Mouse (Mus musculus) lung, postnatal 0 days (tissue): ENCODE measurements around the gene Gm38100.

ENCODE experiments used
- CTCF ChIP-seq: IDR thresholded peaks from 2 replicates; pipeline ENCODE4 v1.5.1; 2016; ENCODE audit warnings: antibody characterized with exemption, mild to moderate bottlenecking
- EP300 ChIP-seq: IDR thresholded peaks from 2 replicates; pipeline ENCODE4 v1.6.1; 2016; ENCODE audit warnings: antibody characterized with exemption, mild to moderate bottlenecking, control low read depth

GRCm38 (mm10) chr1:175946718-175947315 is 26.7 kb downstream of the Gm38100 start:
- TF ChIP-seq CTCF (no peak), EP300 (no peak)
